Mouse (Mus musculus) adrenal gland, adult 10 weeks (tissue): ENCODE data around the gene Ube2h. TPM values are rescaled to one million over a fixed set of nuclear protein-coding genes. Genes with fewer than 3 reads are reported as not detected.

Source experiments
- polyA plus RNA-seq: library from polyadenylated mRNA; stranded (reverse); fragments of 350-450 nt; fragmentation: Illumina TruSeq; extraction: RNeasy Lipid Tissue Mini Kit (QIAGEN cat#74804); gene quantifications from one replicate; pipeline ENCODE4 v1.2.3, GENCODE M21; 2014; ENCODE audit warnings: low read depth, low replicate concordance

The Ube2h gene
- polyA plus RNA-seq: 126 TPM

GRCm38 (mm10) chr6:30304399-30304917 lies at the start of gene Ube2h:
Gene Ube2h, minus strand, starts transcription at chr6:30304539.

Other genes starting within 250 kb of the Ube2h start
- gene Zc3hc1, start 86.5 kb upstream of the Ube2h start, polyA plus RNA-seq: 3.4 TPM
- 81.2 TPM for gene Klhdc10, start 97.3 kb upstream of the Ube2h start, polyA plus RNA-seq
- 68.4 TPM for gene Tmem209, start 205.2 kb upstream of the Ube2h start, polyA plus RNA-seq
- gene Ssmem1, start 205.3 kb upstream of the Ube2h start, polyA plus RNA-seq: not detected
- gene Cpa2, start 237.0 kb upstream of the Ube2h start, polyA plus RNA-seq: not detected